31 mouse cellular contexts compared by ENCODE assay signal in genomic region chr8:118722896-118723295, GRCm38 (mm10).
A peak's percentile ranks its signal among the peaks of the same experiment; 100 is the strongest.
DNase-seq lines count a peak whose midpoint lies in the region; ATAC-seq and TF ChIP-seq lines count a peak whose summit lies in the region.
"Had no signal": no experiment of that assay in that cellular context is flagged by ENCODE, and none has a peak within 500 bp of the region (broad histone marks: within the 10 kb centered on the region; RNA-seq: fewer than 3 reads in every experiment).

No protein-coding gene starts in this region.

- no peak for ATAC-seq in forebrain, postnatal 0 days
- ATAC-seq in forebrain, embryonic 13.5 days: no peak
- ATAC-seq: activated CD4-positive, CD25-positive, alpha-beta regulatory T cell, adult 4 months; forebrain, embryonic 15.5 days; intestine, embryonic 16.5 days; midbrain, embryonic 16.5 days had no signal

- TF ChIP-seq CTCF in forebrain, postnatal 0 days (IDR thresholded peaks at IDR 0.05; ENCODE audit: low read depth): no peak

- H3K36me3 ChIP-seq in forebrain, postnatal 0 days (ENCODE audit: insufficient read depth): no peaks in the 10 kb centered on the region
- H3K36me3 ChIP-seq in forebrain, embryonic 13.5 days (ENCODE audit: poor library complexity, severe bottlenecking): no peaks in the 10 kb centered on the region
- H3K36me3 ChIP-seq: embryonic facial prominence, embryonic 12.5 days; forebrain, embryonic 15.5 days; liver, embryonic 15.5 days had no signal

- no peaks in the 10 kb centered on the region for H3K27me3 ChIP-seq in forebrain, postnatal 0 days (ENCODE audit: insufficient read depth, low read length)
- no peaks in the 10 kb centered on the region for H3K27me3 ChIP-seq in forebrain, embryonic 13.5 days
- H3K27me3 ChIP-seq: CH12.LX; embryonic facial prominence, embryonic 12.5 days; forebrain, embryonic 15.5 days; liver, embryonic 15.5 days had no signal

- H3K9ac ChIP-seq in forebrain, postnatal 0 days: no peak overlapping the region
- H3K9ac ChIP-seq in forebrain, embryonic 13.5 days: no peak overlapping the region
- H3K9ac ChIP-seq: embryonic facial prominence, embryonic 12.5 days; forebrain, embryonic 15.5 days; liver, embryonic 15.5 days; lung, embryonic 14.5 days had no signal

- no peak overlapping the region for H3K4me3 ChIP-seq in forebrain, postnatal 0 days (ENCODE audit: low read depth, low read length)
- H3K4me3 ChIP-seq in forebrain, embryonic 13.5 days: no peak overlapping the region
- H3K4me3 ChIP-seq: embryonic facial prominence, embryonic 12.5 days; forebrain, embryonic 15.5 days; liver, embryonic 15.5 days had no signal

- intact Hi-C loops in left cerebral cortex, postnatal 36 days (cut with DNase I): no loop called here

- H3K27ac ChIP-seq in forebrain, postnatal 0 days (ENCODE audit: low read depth, low read length): no peak overlapping the region
- no peak overlapping the region for H3K27ac ChIP-seq in forebrain, embryonic 13.5 days
- H3K27ac ChIP-seq: embryonic facial prominence, embryonic 12.5 days; forebrain, embryonic 15.5 days; kidney, postnatal 0 days; liver, embryonic 15.5 days; stomach, postnatal 0 days had no signal

- H3K4me2 ChIP-seq in forebrain, postnatal 0 days (ENCODE audit: low read depth): no peak overlapping the region
- no peak overlapping the region for H3K4me2 ChIP-seq in forebrain, embryonic 13.5 days
- H3K4me2 ChIP-seq: embryonic facial prominence, embryonic 12.5 days; forebrain, embryonic 15.5 days; liver, embryonic 15.5 days; lung, embryonic 14.5 days; midbrain, embryonic 11.5 days had no signal

- no peaks in the 10 kb centered on the region for H3K9me3 ChIP-seq in forebrain, postnatal 0 days (ENCODE audit: low read length)
- no peaks in the 10 kb centered on the region for H3K9me3 ChIP-seq in forebrain, embryonic 13.5 days (replicated peaks)
- H3K9me3 ChIP-seq: embryonic facial prominence, embryonic 12.5 days; forebrain, embryonic 15.5 days; liver, embryonic 15.5 days had no signal

- DNase-seq in forebrain, postnatal 0 days: peak; percentile 34
- peak; percentile 50 to 57 for DNase-seq in right cerebral cortex, adult 2 months (ENCODE audit: low spot score in 2 of 2)
- no peak for DNase-seq in right cerebral cortex, postnatal 4 days
- DNase-seq in left cerebral cortex, postnatal 36 days (ENCODE audit: low spot score in 2 of 2): peak; percentile 46 to 61
- no peak for DNase-seq in layer of hippocampus, postnatal 25 days (ENCODE audit: extremely low spot score in 1 of 2, low spot score in 1 of 2)
- no peak for DNase-seq in thymus, postnatal 25 days
- DNase-seq in heart, adult 9 months (ENCODE audit: low spot score in 2 of 2): no peak
- DNase-seq: adrenal gland, adult 2 months; cerebellum, adult 11 months; cerebellum, adult 9-11 months; embryo, embryonic 11 days; heart, postnatal 14 days; kidney, adult 8-10 months; kidney, postnatal 4 days; layer of hippocampus, postnatal 36 days; liver; lung, embryonic 14.5 days; lung, postnatal 36 days; thymus, adult 2 months; thymus, postnatal 4 days had no signal

- WGBS in forebrain, postnatal 0 days: 65% methylated on average over 3 of the region's 3 CpGs
- 85% methylated on average over 3 of the region's 3 CpGs for WGBS in forebrain, embryonic 13.5 days

- H3K4me1 ChIP-seq in forebrain, postnatal 0 days (ENCODE audit: insufficient read depth): no peaks in the 10 kb centered on the region
- no peaks in the 10 kb centered on the region for H3K4me1 ChIP-seq in forebrain, embryonic 13.5 days
- H3K4me1 ChIP-seq: embryonic facial prominence, embryonic 12.5 days; liver, embryonic 15.5 days had no signal

Comparison
In these comparisons a context has a peak if more than half of its experiments do, and no peak if none do; other contexts are left out.
1. DNase-seq: peak in forebrain, postnatal 0 days (single experiment), right cerebral cortex, adult 2 months (2 of 2) and left cerebral cortex, postnatal 36 days (2 of 2); none in right cerebral cortex, postnatal 4 days (single experiment), layer of hippocampus, postnatal 25 days (0 of 2), thymus, postnatal 25 days (single experiment) and heart, adult 9 months (0 of 2).